Mouse (Mus musculus) Patski (cell line): Measurements from ENCODE around the gene Ddt. TPM values are rescaled to one million over a fixed set of nuclear protein-coding genes. Genes with fewer than 3 reads are reported as not detected.
"Not testable (repeated sequence)": the region's sequence is repeated elsewhere in the genome, so short reads cannot be mapped to it uniquely, and the experiment has no call there.

Experiments
- ATAC-seq: fragments of 100-300 bp; one replicate; pipeline ENCODE4 v1.8.0; 2021
- CTCF ChIA-PET: fragments of 350-600 bp; sonication (Branson Sonifier 250); formaldehyde crosslinking; loops from one replicate; lab custom pipeline; 2022; ENCODE audit warnings: inconsistent platforms; lab: Charles Lee
- POLR2A ChIA-PET: fragments of 350-600 bp; sonication (Branson Sonifier 250); formaldehyde crosslinking; loops from one replicate; lab custom pipeline; 2022; ENCODE audit warnings: antibody characterized with exemption, inconsistent platforms; lab: Charles Lee
- DNase-seq: peaks from one replicate; pipeline ENCODE4 v3.0.0-alpha.2; 2011; ENCODE audit warnings: low read depth, low spot score
- H3K27me3 ChIP-seq: fragments of 371-371 bp; one replicate; pipeline ENCODE4 v1.5.1; 2021
- CTCF ChIP-seq: fragments of 100-300 bp; IDR thresholded peaks from one replicate; pipeline ENCODE4 v1.5.1; 2021
- in situ Hi-C: fragments of 300-500 bp; cut with MboI; formaldehyde crosslinking; loops from 3 replicates; pipeline ENCODE4 v1.11.1; 2018; ENCODE audit warnings: low pct_unique_long_range_greater_than_20kb, mixed read lengths
- polyA plus RNA-seq: library from polyadenylated mRNA; unstranded; gene quantifications from one replicate; pipeline ENCODE4 v1.2.3, GENCODE M21; 2021

Gene Ddt
- polyA plus RNA-seq, 1 experiment from 2014 or later: 128 TPM

DNA sequence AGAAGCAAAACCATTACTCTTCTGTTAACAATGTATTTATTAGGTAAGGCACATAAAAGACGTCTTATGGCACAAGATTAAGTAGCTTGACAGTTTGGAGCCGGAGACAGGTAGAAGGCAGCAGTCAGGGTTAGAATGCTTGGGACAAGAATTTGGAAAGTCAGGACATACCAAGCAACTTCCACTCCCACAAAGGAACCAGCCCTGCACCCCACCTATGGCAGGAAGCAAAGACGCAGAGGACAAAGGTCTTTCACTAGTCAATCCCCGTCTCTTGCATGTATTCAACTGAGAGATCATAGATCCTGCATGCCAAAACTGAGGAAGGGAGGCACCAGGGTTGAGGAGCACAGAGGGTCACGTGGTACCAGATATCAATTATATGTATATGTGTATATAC lies 888 bp upstream of the Ddt start:
- ATAC-seq (no peak), DNase-seq (no peak)
- TF ChIP-seq CTCF: no peak
- H3K27me3 ChIP-seq: no peaks in the 10 kb centered on the region
- ChIA-PET CTCF (interaction anchor here (0.8 to 1.2 kb wide), 2 partner anchors 11 to 20 kb away, joined by 3 read pairs; no protein-coding TSS in a partner anchor), POLR2A (no interaction called here)
- in situ Hi-C loops: loop anchor here (10.0 kb wide), 1 partner anchor 51 kb away; the partner anchor contains the start of gene Gstt4

DNA sequence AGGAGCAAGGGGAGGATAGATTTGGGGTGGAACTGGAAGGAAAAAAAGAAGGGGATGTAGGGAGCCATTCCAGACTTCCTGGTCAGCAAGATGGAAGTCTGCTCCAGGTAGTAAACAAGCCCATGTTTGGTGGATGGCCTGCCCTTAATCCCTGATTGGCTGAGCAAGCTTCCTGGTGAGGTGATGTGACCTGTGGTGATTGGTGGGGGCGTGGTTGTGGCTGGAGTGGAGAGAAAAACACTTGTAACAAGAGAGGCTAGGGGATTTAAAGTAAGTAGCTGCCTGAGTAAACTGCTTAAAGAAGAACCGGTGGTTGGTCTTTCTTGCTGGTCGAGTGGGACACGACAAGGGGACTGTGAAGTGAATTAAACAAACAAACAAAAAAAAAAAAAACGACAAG lies 5.5 kb downstream of the Ddt start:
- CTCF ChIA-PET: interaction anchor here (1.2 kb wide), 1 partner anchor 17 kb away, joined by 3 read pairs; no protein-coding TSS in a partner anchor
- ATAC-seq, DNase-seq, POLR2A ChIA-PET, H3K27me3 ChIP-seq: not testable (repeated sequence)
- in situ Hi-C loops: loop anchor here (5.0 kb wide), 1 partner anchor 90 kb away; no protein-coding TSS in a partner anchor

GRCm38 (mm10) chr10:75766856-75767255 lies 6.4 kb downstream of the Ddt start:
- in situ Hi-C loops: loop anchor here (5.0 kb wide), 1 partner anchor 90 kb away; no protein-coding TSS in a partner anchor
- DNase-seq (no peak), ATAC-seq (no peak)

GRCm38 (mm10) chr10:75764519-75765473 lies 8.4 kb downstream of the Ddt start:
- TF ChIP-seq CTCF: peak; percentile 84
- ATAC-seq: peak; percentile 20
- ChIA-PET POLR2A (interaction anchor here (0.6 to 1.6 kb wide), 8 partner anchors 11 to 166 kb away, joined by 3 to 6 read pairs (median 4); partner anchors contain the start of gene Gstt2), CTCF (interaction anchor here (0.6 to 1.9 kb wide), 9 partner anchors 11 to 187 kb away, joined by 3 to 11 read pairs (median 5); no protein-coding TSS in a partner anchor)
- in situ Hi-C loops: loop anchor here (5.0 kb wide), 1 partner anchor 93 kb away; no protein-coding TSS in a partner anchor
- no peaks in the 10 kb centered on the region for H3K27me3 ChIP-seq
- no peak for DNase-seq

More at GRCm38 (mm10) chr10:75766856-75767255, 6.4 kb downstream of the Ddt start:
- CTCF ChIA-PET: interaction anchor here (1.0 kb wide), 1 partner anchor 69 kb away, joined by 3 read pairs; no protein-coding TSS in a partner anchor
- POLR2A ChIA-PET: no interaction called here
- TF ChIP-seq CTCF: no peak
- H3K27me3 ChIP-seq: no peaks in the 10 kb centered on the region

DNA sequence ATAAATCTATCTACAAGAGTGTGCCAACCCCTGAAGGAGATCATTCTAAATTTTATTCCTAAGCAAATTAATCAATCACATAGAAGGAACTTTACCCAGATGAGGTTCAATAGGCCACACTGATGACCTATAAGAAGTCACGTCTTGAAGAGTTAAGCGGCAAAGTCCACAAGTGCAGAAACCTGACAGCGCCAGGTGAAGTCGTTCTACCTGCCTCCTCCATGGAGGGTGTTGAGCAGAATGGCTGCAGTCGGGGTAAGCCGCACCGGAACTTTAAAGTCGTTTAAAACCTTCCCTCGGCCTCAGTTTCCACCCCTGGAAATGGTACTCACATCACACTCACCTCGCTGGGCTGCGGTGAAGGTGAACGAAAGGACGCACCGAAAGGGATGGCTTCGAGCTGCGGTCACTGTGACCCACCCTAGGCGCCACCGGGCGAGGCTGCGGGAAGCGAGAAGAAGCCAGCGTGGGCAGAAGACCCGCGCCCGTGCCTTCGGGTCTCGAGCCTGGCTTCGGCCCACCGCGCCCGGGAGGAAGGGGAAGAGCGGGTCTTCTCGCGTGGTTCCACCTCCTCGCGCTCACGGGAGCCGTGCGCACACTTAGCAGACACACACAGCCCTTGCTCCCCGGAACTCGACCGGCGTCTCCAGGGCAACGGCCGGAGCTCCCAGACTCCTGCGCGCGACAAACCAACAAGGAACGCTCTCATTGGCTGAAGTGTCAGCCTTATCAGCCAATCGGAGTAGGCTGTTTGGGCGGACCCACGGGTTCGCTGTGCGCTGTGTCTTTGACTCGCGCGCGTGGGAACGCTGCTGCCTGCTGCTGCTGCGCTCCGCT lies 9.3 kb downstream of the Ddt start, which contains the start of gene Cabin1:
TSS of gene Cabin1 (minus strand) at position 660 of the 837 bp plus-strand sequence.
- POLR2A ChIA-PET: interaction anchor here (0.6 to 1.6 kb wide), 5 partner anchors 10 to 167 kb away, joined by 3 to 6 read pairs (median 4); partner anchors contain the start of gene Gstt2
- ATAC-seq: peak; percentile 98
- CTCF ChIA-PET: interaction anchor here (0.9 to 1.9 kb wide), 5 partner anchors 11 to 72 kb away, joined by 5 to 11 read pairs (median 5); no protein-coding TSS in a partner anchor
- in situ Hi-C loops: no loop called here
- no peaks in the 10 kb centered on the region for H3K27me3 ChIP-seq
- DNase-seq: peak; percentile 89
- TF ChIP-seq CTCF: no peak

DNA sequence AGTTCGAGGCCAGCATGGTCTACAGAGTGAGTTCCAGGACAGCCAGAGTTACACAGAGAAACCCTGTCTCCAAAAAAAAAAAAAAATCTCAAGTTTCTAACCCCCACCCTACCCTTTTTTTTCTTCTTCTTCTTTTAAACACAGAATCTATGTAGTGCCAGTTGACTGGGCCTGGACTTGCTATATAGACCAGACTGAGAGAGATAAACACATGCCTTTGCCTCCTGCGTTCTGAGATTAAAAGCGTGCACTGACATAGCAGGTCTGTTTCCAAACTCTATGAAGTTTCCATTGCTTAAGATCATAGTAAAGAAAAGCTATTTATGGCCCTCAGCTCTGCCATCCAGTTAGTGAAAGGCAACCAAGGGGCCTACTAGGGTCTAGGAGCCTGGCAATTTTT lies 10.8 kb downstream of the Ddt start:
- ChIA-PET CTCF (interaction anchor here (1.0 kb wide), 2 partner anchors 20 to 58 kb away, joined by 3 read pairs; no protein-coding TSS in a partner anchor), POLR2A (interaction anchor here (1.3 kb wide), 1 partner anchor 32 kb away, joined by 5 read pairs; no protein-coding TSS in a partner anchor)
- in situ Hi-C loops: no loop called here
- TF ChIP-seq CTCF: no peak
- ATAC-seq: no peak
- no peak for DNase-seq
- H3K27me3 ChIP-seq: no peaks in the 10 kb centered on the region

- TF ChIP-seq CTCF: peak; percentile 43
- H3K27me3 ChIP-seq: no peaks in the 10 kb centered on the region
- CTCF ChIA-PET: interaction anchor here (1.1 to 2.2 kb wide), 5 partner anchors 8 to 19 kb away, joined by 4 to 6 read pairs (median 5); no protein-coding TSS in a partner anchor
- in situ Hi-C loops: no loop called here
- no peak for ATAC-seq
- no peak for DNase-seq
- POLR2A ChIA-PET: interaction anchor here (0.6 kb wide), 1 partner anchor 88 kb away, joined by 3 read pairs; no protein-coding TSS in a partner anchor
These were observed 12.9 kb downstream of the Ddt start for GRCm38 (mm10) chr10:75760311-75760710.

DNA sequence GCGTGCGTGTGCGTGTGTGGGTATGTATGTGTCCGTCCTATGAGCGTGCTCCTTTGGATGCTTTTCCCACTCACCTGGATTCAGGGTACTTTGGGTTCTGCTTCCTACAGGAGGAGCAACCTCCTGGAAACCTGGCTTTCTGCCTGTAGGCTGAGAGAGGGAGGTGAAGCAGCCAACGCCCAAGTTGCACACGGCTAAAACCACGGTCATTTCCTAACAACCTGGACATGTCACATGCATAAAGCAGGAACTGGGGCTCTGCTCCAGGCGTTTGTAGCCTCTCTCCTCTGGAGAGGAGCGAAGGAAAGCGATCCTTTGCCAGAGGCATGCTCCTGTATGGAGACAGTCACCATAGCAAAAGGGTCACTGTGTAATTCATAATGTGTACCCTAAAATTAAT lies 16.5 kb downstream of the Ddt start:
- ChIA-PET POLR2A (no interaction called here), CTCF (no interaction called here)
- no peaks in the 10 kb centered on the region for H3K27me3 ChIP-seq
- in situ Hi-C loops: no loop called here
- DNase-seq (no peak), ATAC-seq (no peak)
- TF ChIP-seq CTCF: no peak

DNA sequence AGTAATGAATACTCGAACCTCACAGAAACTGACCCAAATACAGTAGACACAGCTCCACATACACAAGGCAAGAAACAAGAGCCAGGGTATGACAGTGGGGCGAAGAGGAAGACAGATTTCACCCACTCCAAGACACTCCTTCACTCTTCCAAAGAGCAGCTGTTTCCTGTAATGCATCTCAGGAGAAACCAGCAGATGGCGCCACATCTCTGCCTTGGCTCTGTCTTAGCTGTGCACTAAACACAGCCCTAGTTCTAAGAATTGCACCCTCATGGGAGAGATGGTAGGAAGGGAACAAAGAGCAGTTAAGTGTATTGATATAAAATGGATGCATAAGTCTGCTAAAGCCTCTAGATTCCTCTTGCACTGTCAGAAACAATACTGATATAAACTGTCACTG lies 29.2 kb downstream of the Ddt start:
- ChIA-PET CTCF (interaction anchor here (0.8 to 3.3 kb wide), 12 partner anchors 8 to 208 kb away, joined by 3 to 13 read pairs (median 6); no protein-coding TSS in a partner anchor), POLR2A (no interaction called here)
- ATAC-seq (no peak), DNase-seq (no peak)
- TF ChIP-seq CTCF: peak; percentile 89
- in situ Hi-C loops: loop anchor here (5.0 kb wide), 2 partner anchors 113 to 208 kb away; partner anchors contain the start of gene Gm5134
- no peaks in the 10 kb centered on the region for H3K27me3 ChIP-seq
